Mouse (Mus musculus) cortical plate, adult 2 months (tissue): Measurements from ENCODE around the gene Mgst2.

ENCODE experiments used
- CTCF ChIP-seq: fragments of 200-500 bp; IDR thresholded peaks from 2 replicates; pipeline ENCODE4 v1.5.1; 2011; ENCODE audit warnings: mild to moderate bottlenecking, control low read depth, low read length; ENCODE audit not compliant: insufficient read depth; ENCODE audit errors: extremely low read depth
- POLR2A ChIP-seq: fragments of 200-500 bp; IDR thresholded peaks from 2 replicates; pipeline ENCODE4 v1.6.1; 2011; ENCODE audit warnings: mild to moderate bottlenecking, low read length, control low read depth; ENCODE audit not compliant: insufficient read depth; ENCODE audit errors: extremely low read depth

GRCm38 (mm10) chr3:51672631-51673030, 12.5 kb downstream of the Mgst2 start:
- TF ChIP-seq POLR2A (no peak), CTCF (no peak)
